Mouse (Mus musculus) v-Abl transformed pro-B cells (cell line): ENCODE data around the gene Fam117a.

Experiments
- in situ Hi-C, 2 experiments: fragments of 400-800 bp; cut with MboI; formaldehyde crosslinking; loops; one replicate each; pipeline ENCODE4 v1.15.1; 2025; ENCODE audit not compliant: unreplicated experiment in 2 of 2

Gene Fam117a

DNA sequence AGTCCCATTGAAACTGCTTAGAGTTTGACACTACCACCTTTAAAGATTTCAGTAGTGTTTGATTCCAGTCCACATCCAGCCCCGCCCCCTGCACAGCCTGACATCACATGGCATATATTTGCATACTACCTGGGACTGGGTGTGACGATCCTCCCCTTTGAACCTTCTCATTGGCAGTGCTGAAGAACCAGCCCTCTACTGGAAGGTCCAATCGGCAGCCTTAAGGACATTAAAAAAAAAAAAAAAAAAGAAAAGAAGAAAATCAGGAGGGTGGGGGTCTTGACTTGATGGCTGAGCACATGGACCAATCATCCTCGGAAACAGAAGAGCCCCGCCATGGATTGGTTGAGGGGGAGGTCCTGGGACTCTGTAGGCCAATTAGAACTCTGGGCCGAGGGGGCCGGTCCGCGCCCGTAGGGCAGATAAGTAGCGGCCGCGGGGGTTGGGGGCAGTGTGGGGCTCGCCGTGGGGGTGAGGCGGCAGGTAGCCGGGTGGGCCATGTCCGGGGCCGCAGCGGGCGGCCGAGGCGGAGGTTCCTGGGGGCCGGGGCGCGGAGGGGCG, at the start of gene Fam117a:
Gene Fam117a (plus strand): TSS at position 451 of the 561 bp plus-strand sequence.
- in situ Hi-C loops: no loop called here

DNA sequence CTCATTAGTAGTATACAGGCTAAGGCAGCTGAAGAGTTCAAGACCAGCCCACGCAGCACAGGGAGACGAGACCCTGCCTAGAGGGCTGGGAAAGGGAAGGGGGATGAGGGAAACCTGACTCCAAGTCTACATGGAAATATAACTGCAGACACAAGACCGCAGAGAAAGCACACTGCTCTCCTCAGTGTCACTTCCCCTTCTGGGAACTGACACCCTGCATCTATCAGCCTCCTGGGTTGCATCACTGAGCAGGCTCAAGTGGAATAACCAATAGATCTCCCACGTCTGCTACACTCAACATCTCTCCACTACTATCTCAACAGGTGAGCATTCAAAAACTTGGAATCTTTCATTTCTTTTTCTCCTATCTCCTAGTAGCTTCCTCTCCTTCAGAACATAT, 44.8 kb upstream of the Fam117a start:
- in situ Hi-C loops: no loop called here

DNA sequence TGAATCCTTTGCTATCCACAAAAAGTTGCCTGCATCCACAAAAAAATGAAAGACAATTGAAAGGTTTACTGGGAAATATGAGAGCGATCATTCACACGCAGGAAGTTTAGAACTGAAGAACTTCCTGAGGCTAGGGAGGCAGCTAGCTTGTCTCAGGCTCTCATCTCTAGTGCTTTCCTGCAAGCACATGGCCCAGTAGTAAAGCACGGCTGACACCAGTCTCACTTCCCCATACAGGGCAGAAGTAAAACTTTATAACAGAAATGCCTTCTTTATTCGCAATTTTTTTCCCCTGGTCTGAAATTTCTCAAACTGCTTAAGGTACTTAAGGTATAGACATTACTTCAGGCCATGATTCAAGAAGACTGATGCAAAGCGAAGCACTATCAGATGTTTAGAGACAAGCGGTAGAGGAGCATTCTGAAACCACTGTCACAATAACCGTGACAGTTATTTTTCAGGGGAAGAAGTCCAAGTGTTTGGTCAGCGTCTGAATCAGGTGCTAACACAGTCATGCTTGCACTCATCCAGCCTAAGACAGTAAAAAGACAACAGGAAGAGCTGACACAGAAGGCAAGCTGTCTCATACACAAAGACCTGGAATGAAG, 43.7 kb upstream of the Fam117a start:
- in situ Hi-C loops: no loop called here

DNA sequence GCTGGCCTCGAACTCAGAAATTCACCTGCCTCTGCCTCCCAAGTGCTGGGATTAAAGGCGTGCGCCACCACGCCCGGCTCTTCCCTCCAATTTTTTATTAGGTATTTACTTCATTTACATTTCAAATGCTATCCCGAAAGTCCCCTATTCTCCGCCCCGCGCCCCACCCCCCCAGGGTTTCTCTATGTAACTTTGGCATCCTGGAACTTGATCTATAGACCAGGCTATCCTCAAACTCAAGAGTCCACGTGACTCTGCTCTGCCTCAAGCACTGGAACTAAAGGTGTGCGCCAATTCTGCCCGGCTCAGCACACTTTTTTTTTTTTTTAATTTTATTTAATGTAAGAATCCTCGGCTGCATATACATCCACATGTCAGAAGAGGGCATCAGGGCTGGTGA, 41.1 kb upstream of the Fam117a start:
- in situ Hi-C loops: loop anchor here (5.0 kb wide), 2 partner anchors 33 to 38 kb away; partner anchors contain the start of gene Tac4 (in 1 of the 2)

DNA sequence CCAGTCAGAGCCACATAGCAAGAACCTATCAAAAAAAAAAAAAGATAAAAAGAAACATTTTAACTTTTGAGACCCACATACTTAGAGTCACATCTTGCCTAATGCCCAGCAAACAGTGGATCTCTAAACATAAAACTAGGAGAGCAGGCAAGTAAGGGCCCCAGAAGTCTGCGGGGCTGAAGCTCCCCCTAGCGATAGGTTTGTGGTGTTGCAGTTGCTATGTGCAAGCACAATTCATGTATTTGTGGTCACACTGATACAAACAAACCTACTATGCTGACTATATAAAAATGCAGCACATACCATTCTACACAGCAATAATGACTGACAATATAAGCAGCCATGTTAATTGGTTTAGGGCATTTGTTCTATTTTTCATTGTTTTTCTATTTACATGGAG, 38.7 kb upstream of the Fam117a start:
- in situ Hi-C loops: loop anchor here (5.0 kb wide), 2 partner anchors 36 to 41 kb away; partner anchors contain the start of gene Tac4 (in 1 of the 2)

DNA sequence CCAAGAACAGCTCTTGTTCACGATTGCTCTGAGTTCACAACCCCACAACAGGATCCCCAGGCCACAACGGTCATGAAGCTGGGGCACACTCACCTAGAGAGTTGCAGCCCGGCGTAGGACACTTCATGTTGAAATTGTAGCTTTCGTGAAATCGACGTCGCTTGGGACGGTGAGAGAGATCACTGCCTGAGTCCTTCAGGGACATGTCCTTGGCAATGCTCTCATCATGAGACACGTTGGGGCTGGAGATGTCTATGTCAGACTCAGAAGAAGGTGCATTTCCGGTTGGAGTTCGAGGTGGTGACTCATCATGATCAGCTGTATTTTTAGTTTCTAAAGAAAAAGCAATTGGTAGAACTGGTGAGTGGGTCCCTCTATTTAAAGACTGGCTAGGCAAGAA, 36.9 kb upstream of the Fam117a start:
- in situ Hi-C loops: loop anchor here (5.0 kb wide), 2 partner anchors 38 to 43 kb away; partner anchors contain the start of gene Tac4 (in 1 of the 2)

DNA sequence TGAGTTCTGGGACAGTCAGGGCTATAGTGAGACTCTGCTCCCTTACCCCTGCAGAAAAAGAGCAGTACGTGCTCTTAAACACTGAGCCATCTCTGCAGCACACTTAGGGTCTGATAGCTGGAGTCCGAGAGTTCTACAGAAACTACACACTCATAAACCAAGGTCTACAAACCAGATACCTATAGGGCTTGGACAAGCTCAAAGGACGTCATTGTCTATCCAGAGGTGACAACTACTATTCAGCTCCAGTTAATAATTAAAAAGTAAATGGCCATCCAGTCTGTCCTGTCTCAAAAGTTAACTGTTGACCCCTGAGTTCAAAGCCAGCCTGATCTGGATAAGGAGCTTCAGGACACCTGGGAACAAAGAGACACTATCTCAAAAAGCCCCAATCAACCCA, 35.0 kb upstream of the Fam117a start:
- in situ Hi-C loops: no loop called here

DNA sequence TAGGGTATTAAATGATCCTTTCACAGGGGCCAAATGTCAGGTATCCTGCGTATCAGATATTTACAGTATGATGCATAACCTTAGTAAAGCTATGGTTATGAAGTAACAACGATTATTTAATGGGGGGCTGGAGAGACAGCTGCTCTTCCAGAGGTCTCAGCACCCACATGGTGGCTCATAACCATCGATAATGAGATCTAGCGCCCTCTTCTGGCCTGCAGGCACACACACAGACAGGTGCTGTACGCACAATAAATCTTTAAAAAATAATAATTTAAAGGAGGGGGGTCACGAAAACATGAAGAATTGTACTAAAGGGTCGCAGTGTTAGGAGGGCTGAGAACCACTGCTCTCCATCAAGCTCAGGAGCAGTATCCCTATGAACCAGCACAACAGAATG, 31.2 kb upstream of the Fam117a start:
- in situ Hi-C loops: no loop called here

DNA sequence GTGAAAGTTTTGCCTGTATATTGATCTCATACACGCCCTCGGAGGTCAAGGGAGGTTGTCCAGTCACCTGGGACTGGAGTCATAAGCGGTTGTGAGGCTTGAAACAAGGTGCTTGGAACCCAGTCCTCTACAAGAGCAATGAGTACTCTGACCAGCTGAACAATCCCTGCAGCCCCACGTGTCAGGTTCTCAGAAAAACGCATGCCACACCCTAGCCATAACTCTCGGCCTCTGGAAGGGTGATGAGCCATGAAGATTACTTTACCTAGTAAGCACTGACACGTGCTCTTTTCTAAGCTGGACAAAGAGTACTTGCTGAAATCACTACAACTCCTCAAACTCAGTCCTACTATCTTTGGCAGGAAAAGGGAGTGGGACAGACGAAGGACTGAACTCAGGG, 29.3 kb upstream of the Fam117a start:
- in situ Hi-C loops: no loop called here

DNA sequence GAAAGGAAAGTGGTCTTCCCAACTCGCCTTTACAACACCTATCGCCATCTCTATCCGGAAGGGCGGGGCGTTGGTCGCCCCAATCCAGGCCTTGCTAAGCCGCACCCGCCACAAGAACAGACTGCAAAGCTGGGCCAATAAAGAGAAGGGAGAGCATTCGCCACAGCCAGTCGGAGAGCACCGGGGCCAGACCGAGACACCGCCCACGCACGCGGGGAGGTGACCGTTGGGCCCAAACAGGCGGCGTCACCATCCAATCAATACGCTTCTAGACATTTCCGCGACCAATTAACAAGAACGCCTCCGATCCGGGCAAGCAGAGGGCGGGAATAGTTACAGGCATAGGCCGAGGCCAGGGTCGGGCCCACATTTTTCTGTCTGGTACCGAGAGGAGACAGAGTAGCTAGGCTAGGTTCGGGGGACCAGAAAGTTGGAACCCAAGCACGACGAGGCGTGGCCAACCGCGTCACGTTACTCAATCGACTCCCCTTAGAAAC, 27.3 kb upstream of the Fam117a start:
- in situ Hi-C loops: loop anchor here in 1 of 2 experiments (5.0 kb wide), 1 partner anchor 73 kb away; the partner anchor contains the start of gene Slc35b1

DNA sequence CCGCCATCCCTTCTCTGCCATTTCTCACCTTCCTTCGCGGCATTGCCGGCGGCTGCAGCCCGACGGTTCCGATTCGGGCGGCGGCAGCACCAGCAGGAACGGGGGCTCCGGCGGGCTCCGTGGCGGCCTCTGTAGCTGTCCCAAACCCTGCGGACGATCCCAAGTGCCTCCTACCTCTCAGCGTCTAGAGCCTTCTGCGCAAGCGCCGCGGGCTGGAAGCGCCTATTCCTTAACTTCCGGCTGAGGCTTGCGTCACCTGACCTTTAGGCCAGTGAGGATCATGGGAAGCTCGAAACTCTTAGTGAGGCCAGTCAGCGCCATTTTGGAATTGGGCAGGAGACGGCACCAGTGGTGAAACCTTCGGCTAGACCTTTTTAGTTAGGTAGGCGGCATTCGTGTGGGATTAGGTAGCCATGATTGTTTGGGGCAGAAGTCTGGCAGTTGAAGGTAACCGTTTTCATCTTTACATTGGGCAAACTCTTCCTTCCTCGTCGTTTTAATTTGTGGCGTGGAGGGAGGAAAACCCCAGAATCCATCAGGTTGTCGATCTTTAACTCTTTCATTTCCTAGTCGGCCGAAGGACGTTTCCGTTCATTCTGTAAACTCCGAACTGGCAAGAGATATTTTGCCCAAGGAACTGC, 26.7 kb upstream of the Fam117a start, which contains the start of gene Kat7:
Gene Kat7 (minus strand): TSS at position 240 of the 641 bp plus-strand sequence.
- in situ Hi-C loops: loop anchor here in 1 of 2 experiments (5.0 kb wide), 1 partner anchor 72 kb away; the partner anchor contains the start of gene Slc35b1

DNA sequence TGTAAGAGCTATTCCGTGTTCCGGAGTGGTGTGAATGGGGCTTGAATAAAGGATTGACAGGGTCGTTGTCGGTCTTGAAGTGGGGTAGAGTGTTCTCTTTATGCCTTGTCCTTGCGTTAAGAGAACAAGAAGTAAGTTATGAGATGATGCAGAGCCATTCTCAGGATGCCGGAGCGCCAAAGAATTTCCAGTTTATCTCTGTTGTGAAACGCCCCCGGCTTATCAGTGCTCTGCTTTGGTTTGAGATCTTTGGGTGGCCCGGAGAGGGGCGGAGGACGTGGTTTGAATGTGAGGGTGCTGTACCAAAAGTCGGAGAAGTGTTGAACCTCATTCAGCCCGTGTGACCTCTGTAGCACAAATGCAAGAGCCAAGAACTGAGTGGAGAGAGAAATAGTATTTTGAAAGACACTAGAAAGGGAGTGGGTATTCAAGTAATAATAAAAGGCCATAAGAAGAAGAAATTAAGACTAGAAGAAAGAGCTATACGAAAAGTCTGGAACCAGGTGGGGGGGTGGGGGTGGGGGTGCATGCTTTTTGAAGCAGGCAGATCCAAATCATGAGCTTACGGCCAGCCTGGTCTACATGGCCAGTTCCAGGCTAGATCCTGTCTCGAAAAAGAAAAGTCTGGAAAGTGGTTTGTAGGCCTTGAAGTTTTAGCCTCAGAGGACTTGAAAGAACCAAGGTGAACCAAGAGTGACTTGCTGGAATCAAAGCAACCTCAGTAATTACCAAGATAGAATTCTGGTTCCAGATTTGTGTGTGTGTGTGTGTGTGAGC, 26.0 kb upstream of the Fam117a start:
- in situ Hi-C loops: loop anchor here in 1 of 2 experiments (5.0 kb wide), 1 partner anchor 71 kb away; the partner anchor contains the start of gene Slc35b1

DNA sequence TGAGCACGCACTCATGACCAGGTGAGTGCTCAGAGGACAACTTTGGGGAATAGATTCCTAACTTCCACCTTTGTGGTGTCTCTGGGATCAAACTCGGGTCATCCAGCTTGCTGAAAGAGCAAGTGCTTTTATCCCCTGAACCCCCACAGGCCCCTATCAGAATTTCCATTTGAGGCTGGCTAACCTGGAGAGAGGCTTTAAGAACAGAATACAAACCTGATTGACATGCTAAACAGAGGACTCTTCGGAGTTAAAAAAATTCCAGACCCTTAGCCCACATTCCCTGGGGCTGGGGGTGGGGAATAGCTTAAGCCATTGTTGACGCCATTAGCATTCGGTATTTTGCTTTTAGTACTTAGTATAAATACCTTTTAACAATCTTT, 25.4 kb upstream of the Fam117a start:
- in situ Hi-C loops: loop anchor here in 1 of 2 experiments (5.0 kb wide), 1 partner anchor 71 kb away; the partner anchor contains the start of gene Slc35b1

DNA sequence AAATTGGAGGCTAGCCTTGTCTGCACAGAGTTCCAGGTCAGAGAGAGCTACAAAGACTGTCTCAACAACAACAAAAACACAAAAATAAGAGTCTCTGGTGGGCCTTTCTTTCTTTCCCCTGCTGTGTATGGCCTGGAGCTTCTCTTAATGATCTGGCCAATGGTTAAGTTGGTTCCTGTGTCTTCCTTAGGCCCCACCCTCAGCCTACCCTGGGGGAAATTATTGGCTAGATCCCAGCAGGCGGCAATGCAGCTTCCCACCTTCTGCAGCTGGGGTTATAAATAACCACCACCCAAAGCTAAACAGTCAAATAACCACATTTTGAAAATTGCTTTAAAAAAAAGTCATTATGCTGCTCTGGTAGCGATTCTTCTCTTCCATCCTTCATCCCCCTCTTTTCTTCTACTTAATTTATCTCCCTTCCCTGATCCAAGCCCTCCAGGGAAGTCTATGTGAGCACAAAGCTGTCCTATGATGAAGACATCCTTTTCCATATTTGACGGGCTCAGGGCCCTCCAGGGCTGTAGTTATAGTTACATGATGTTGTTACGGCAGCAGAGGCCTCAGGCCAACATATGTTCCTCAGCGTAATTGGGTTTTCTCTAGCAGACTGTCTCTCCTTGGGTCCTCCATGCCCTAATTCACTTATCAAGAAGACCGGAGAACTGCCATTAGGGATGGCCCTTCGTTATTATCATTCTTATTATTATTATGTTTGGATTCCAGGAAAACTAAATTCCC, 21.4 kb upstream of the Fam117a start:
- in situ Hi-C loops: no loop called here

DNA sequence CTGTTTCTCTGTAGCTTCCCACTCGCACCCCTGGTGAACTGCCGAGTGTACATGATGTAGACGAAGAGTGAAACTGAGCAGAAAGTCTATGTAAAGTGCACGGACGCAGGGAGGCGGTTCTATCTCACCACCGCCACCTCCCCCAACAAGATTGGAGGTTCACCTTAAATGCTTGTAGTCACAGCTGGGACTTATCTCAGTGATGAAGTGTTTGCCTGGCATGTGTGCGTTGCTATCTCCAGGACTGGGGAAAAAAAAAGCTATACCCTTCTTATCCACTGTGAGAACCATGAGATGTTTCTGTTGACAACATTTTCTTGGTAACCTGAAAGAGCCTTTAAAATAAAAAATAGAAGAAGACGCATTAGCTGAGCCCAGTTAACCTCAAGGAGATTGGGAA, 18.7 kb upstream of the Fam117a start:
- in situ Hi-C loops: no loop called here

DNA sequence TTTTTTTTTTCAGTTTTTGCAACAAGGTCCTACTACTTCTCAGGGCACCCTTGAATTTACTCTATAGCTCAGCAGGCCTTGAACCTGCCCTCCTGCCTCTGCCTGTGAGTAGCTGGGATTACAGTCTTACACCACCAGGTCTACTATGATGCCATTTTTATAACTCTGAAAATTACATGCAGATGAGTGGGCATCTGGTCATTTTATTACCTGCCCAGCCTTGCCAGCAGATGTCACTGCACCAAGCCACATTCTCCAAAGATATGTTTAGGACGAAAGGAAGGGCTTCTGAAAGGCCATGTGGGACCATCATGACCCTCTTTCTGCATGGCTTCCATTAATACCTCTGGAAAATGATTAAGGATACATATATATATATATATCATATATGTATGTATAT, 17.3 kb upstream of the Fam117a start:
- in situ Hi-C loops: no loop called here

DNA sequence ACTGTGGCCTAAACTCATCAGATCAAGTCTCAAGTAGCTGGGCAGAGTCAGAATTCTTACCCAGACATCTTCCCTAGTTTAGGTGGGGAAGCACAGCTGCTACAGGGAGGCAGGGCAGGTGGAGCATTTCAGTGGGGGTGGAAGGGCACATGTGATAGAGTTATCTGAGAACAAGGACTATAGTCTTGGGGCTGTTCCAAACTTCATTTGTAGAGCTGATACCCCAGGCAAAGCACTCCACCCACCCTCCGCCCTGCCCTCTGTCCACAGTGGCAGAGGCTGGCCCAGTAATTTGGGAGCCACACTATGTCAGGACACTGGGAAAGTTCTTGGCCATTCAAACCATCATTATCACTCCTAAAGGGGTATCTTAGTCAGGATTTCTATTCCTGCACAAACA, 16.8 kb upstream of the Fam117a start:
- in situ Hi-C loops: loop anchor here in 1 of 2 experiments (5.0 kb wide), 1 partner anchor 47 kb away; no protein-coding TSS in a partner anchor

DNA sequence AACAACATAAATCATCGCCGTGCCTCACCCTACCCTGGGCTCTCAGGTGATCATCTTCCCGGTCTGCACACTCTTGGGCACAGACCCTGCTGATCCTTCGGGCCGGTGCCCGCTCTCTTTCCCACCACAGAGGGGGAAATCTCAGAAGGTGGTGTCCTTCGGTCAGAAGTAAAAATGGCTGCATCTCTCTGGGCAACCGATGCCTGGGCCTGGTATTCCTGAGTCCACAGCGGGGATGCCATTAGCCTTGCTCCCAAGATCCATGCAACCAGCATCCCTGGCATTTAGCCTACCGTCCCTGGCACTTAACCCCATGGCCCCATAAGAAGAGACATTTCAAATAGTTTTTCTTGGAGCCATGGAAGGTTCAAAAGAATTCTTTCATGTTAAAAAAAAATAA, 12.6 kb upstream of the Fam117a start:
- in situ Hi-C loops: loop anchor here in 1 of 2 experiments (5.0 kb wide), 1 partner anchor 43 kb away; no protein-coding TSS in a partner anchor

DNA sequence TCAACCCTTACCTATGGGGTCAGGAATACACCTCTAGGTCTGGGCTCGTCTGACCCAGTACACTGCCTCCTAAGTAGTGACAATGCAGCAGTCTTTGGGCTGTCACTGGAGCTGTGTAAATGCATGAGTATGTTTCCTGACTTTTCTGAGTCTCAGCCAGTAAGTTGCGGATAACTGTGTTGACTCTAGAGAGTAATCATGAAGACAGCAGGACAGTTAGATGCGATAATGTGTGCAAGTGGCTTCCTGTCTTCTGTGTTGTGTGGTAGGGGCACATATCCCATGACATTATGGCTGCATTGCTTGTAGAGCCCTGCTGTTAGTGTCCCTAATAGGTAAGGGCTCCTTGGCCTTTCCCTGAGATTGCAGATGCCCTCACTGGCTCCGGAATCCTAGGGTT, 11.0 kb upstream of the Fam117a start:
- in situ Hi-C loops: no loop called here

DNA sequence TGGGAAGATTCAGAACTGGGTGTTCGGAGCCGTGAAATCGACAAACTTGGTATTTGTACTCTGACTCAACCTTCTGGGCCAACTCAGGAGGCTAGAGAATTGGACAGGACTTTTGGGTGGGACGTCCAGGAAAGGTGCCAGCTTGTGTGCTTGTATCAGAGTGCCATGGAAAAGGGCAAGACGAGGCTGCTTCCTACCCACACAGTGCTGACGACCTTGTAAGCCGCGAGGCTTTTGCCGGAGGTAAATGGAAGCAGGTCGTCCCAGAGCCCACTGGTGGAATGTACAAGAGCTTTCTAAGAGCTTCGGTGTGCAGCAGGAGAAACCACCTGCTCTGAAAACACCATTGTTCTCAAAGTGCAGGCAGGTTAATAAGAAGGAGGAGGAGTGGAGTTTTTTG, 10.6 kb upstream of the Fam117a start:
- in situ Hi-C loops: no loop called here
